Mouse (Mus musculus): ENCODE measurements around the gene Gse1. TPM values are rescaled to one million over a fixed set of nuclear protein-coding genes. Genes with fewer than 3 reads are reported as not detected.

Gse1 gene
- total and polyA plus RNA-seq, 3 experiments, result 12.1 to 24.3 (median 21.0) TPM

DNA sequence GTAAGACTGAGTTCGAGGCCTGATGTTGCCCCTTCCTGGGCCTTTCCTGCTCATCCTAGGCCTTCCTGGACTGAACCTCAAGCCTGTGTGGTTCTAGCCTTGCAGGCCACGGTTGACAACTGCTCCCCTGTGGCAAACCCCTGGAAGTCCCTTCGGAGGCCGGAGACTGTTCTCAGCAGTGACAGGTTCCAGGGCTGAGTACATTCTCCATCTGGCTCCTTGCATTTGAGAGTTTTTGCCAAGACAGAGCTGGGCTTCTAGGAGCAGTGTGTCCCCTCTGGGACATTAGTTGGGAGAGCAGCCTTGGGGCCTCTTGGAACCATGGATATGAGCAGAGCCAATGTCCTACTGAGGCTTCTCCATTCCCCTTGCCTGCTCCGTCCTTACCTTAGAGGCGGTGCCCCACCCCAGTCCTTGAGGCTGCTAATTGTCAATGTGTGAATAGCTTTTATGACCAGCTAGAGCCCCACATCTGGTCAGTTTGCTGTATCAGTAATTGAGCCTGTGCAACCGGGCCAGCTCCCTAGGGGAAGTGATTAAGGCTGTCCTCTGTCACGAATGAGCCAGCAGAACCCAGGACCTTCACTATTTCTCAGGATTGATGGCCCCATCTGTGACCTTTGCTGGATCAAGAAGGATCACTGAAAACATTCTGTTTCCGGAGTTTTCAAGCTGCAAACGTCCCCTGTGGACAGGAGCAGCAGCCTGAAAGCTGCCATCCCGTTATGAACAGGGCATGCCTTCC, 289.6 kb downstream of the Gse1 start:
- WGBS, result 60% methylated on average over 11 of the region's 11 CpGs
- intact Hi-C loops (cut with DNase I), result no loop called here
- TF ChIP-seq EP300 (IDR thresholded peaks at IDR 0.05; ENCODE audit: insufficient read depth, low read depth, low read length) (no peak), POLR2A (IDR thresholded peaks at IDR 0.05; ENCODE audit: insufficient read depth, low read depth, low read length) (no peak), CTCF (IDR thresholded peaks at IDR 0.05) (no peak)
- peak overlapping the region; percentile 13; the same call in 1 of the 2 replicates for H3K27ac ChIP-seq
- no peak overlapping the region for H3K4me3 ChIP-seq
- H3K36me3 ChIP-seq (ENCODE audit: control insufficient read depth, insufficient read depth, low read length), result no peaks in the 10 kb centered on the region
- H3K9ac ChIP-seq (ENCODE audit: low read depth, low read length), result no peak overlapping the region
- peaks cover 4% of the 10 kb centered on the region for H3K79me2 ChIP-seq (replicated peaks; ENCODE audit: control insufficient read depth, insufficient read depth, low read length)
- no peaks in the 10 kb centered on the region for H3K27me3 ChIP-seq (ENCODE audit: control insufficient read depth, insufficient read depth, low read length)
- peaks cover 6% of the 10 kb centered on the region for H3K4me1 ChIP-seq (ENCODE audit: control insufficient read depth, insufficient read depth, low read length)
- no peak for DNase-seq

- 75% methylated on average over 14 of the region's 14 CpGs for WGBS
- Histone ChIP-seq H3K27me3 (ENCODE audit: control insufficient read depth, insufficient read depth, low read length) (no peaks in the 10 kb centered on the region), H3K79me2 (replicated peaks; ENCODE audit: control insufficient read depth, insufficient read depth, low read length) (peaks cover under 1% of the 10 kb centered on the region), H3K36me3 (ENCODE audit: control insufficient read depth, insufficient read depth, low read length) (no peaks in the 10 kb centered on the region), H3K27ac (no peak overlapping the region; the same call in 1 of the 2 replicates), H3K9ac (ENCODE audit: low read depth, low read length) (no peak overlapping the region), H3K4me1 (ENCODE audit: control insufficient read depth, insufficient read depth, low read length) (peaks cover 6% of the 10 kb centered on the region), H3K4me3 (no peak overlapping the region)
- intact Hi-C loops (cut with DNase I), result no loop called here
- peak in 1 of 2 experiments; percentile 60 for DNase-seq
- no peak for TF ChIP-seq EP300 (IDR thresholded peaks at IDR 0.05; ENCODE audit: insufficient read depth, low read depth, low read length)
- no peak for TF ChIP-seq POLR2A (IDR thresholded peaks at IDR 0.05; ENCODE audit: insufficient read depth, low read depth, low read length)
- peak; percentile 18; the same call in 1 of the 2 replicates for TF ChIP-seq CTCF (IDR thresholded peaks at IDR 0.05)
These were observed 290.7 kb downstream of the Gse1 start for GRCm38 (mm10) chr8:120518736-120519534.

GRCm38 (mm10) chr8:120520287-120520686, 292.0 kb downstream of the Gse1 start:
- no peak for DNase-seq
- peaks cover 7% of the 10 kb centered on the region for H3K4me1 ChIP-seq (ENCODE audit: control insufficient read depth, insufficient read depth, low read length)
- H3K9ac ChIP-seq (ENCODE audit: low read depth, low read length), result no peak overlapping the region
- H3K27ac ChIP-seq, result no peak overlapping the region
- WGBS, result 76% methylated on average over 15 of the region's 15 CpGs
- H3K4me3 ChIP-seq, result no peak overlapping the region
- peaks cover 2% of the 10 kb centered on the region; the same call in 1 of the 2 replicates for H3K79me2 ChIP-seq (replicated peaks; ENCODE audit: control insufficient read depth, insufficient read depth, low read length)
- no peaks in the 10 kb centered on the region for H3K36me3 ChIP-seq (ENCODE audit: control insufficient read depth, insufficient read depth, low read length)
- intact Hi-C loops (cut with DNase I), result no loop called here
- TF ChIP-seq POLR2A (IDR thresholded peaks at IDR 0.05; ENCODE audit: insufficient read depth, low read depth, low read length), result no peak
- TF ChIP-seq CTCF (IDR thresholded peaks at IDR 0.05), result no peak
- TF ChIP-seq EP300 (IDR thresholded peaks at IDR 0.05; ENCODE audit: insufficient read depth, low read depth, low read length), result no peak
- no peaks in the 10 kb centered on the region for H3K27me3 ChIP-seq (ENCODE audit: control insufficient read depth, insufficient read depth, low read length)

DNA sequence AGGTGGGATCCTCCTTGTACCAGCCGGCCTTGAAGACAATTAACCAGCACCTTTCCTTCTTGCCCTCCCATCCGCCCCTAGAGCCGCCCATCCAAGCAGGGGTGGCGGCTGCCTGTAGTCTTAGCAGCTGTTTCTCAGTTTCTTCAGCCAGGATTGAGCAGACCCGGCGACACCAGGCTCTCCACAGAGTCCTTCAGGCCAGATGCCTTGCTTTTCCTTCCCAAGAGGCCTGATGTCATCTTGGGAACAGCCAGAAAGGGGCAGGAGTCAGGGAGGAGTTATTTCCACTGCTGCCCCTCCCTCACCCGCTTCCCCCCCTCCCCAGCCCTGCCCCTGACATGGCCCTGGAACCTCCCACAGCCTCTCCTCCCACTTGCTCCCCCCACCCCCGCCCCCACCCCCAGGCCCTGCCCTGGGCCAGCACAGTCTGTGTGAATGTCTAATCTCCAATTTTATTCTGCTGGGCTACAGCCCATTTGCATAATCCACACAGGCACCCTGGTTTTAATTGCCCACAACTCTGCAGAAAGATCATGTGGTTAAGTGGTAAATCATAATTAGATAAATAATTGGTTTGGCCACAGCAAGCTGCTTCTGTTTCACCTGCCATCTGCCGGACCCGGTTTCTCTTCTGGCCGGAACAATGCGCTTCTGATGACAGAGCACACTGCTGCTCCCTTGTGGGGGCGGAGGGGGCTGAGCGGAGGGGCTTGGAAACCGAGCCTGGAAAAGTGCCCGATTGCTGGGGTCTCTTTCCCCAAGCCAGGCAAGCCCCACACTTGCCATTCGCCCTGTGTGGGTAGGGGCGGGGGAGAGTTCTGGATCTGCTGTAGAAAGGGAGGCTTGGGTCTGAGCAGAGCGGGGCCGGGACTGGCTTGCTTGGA, 292.7 kb downstream of the Gse1 start:
- Histone ChIP-seq H3K9ac (ENCODE audit: low read depth, low read length) (no peak overlapping the region), H3K4me3 (no peak overlapping the region), H3K4me1 (ENCODE audit: control insufficient read depth, insufficient read depth, low read length) (peaks cover 12% of the 10 kb centered on the region), H3K27ac (no peak overlapping the region), H3K79me2 (replicated peaks; ENCODE audit: control insufficient read depth, insufficient read depth, low read length) (peaks cover 2% of the 10 kb centered on the region; the same call in 1 of the 2 replicates), H3K27me3 (ENCODE audit: control insufficient read depth, insufficient read depth, low read length) (no peaks in the 10 kb centered on the region), H3K36me3 (ENCODE audit: control insufficient read depth, insufficient read depth, low read length) (no peaks in the 10 kb centered on the region)
- DNase-seq, result peak in 1 of 2 experiments; percentile 71
- intact Hi-C loops (cut with DNase I), result no loop called here
- TF ChIP-seq CTCF (IDR thresholded peaks at IDR 0.05), result peak; percentile 33
- no peak for TF ChIP-seq POLR2A (IDR thresholded peaks at IDR 0.05; ENCODE audit: insufficient read depth, low read depth, low read length)
- no peak for TF ChIP-seq EP300 (IDR thresholded peaks at IDR 0.05; ENCODE audit: insufficient read depth, low read depth, low read length)
- 59% methylated on average over 20 of the region's 20 CpGs for WGBS

DNA sequence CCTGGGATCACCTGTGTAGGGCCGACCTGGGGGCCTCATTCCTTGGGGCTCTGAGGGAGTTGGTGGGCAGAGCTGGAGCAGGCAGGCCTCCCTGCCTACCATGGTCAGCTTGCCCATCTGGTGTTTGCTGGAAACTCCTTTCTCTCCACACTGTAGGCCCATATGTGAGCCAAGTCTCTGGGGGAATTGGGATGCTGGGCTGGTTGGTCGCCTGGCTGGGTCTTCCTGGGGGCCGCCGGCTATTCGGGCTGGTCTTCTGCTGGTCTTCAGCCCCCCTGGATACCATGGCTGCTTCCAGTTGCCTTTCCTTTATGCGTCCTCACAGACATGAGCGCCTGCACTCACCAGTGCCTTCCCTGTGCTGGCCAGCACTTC, 293.3 kb downstream of the Gse1 start:
- DNase-seq, result no peak
- Histone ChIP-seq H3K27ac (no peak overlapping the region), H3K36me3 (ENCODE audit: control insufficient read depth, insufficient read depth, low read length) (no peaks in the 10 kb centered on the region), H3K79me2 (replicated peaks; ENCODE audit: control insufficient read depth, insufficient read depth, low read length) (peaks cover 2% of the 10 kb centered on the region; the same call in 1 of the 2 replicates), H3K27me3 (ENCODE audit: control insufficient read depth, insufficient read depth, low read length) (no peaks in the 10 kb centered on the region), H3K4me1 (ENCODE audit: control insufficient read depth, insufficient read depth, low read length) (peaks cover 17% of the 10 kb centered on the region), H3K4me3 (no peak overlapping the region), H3K9ac (ENCODE audit: low read depth, low read length) (no peak overlapping the region)
- WGBS, result 83% methylated on average over 7 of the region's 7 CpGs
- TF ChIP-seq POLR2A (IDR thresholded peaks at IDR 0.05; ENCODE audit: insufficient read depth, low read depth, low read length) (no peak), EP300 (IDR thresholded peaks at IDR 0.05; ENCODE audit: insufficient read depth, low read depth, low read length) (no peak), CTCF (IDR thresholded peaks at IDR 0.05) (no peak)
- intact Hi-C loops (cut with DNase I), result no loop called here

Measured in heart, adult 2 months (tissue).